Mouse (Mus musculus): Measurements from ENCODE around the gene Sidt2. TPM values are rescaled to one million over a fixed set of nuclear protein-coding genes. Genes with fewer than 3 reads are reported as not detected.

Sidt2 gene
- total RNA-seq, 2 experiments from 2014 or later, result 41.4 to 57.3 TPM

DNA sequence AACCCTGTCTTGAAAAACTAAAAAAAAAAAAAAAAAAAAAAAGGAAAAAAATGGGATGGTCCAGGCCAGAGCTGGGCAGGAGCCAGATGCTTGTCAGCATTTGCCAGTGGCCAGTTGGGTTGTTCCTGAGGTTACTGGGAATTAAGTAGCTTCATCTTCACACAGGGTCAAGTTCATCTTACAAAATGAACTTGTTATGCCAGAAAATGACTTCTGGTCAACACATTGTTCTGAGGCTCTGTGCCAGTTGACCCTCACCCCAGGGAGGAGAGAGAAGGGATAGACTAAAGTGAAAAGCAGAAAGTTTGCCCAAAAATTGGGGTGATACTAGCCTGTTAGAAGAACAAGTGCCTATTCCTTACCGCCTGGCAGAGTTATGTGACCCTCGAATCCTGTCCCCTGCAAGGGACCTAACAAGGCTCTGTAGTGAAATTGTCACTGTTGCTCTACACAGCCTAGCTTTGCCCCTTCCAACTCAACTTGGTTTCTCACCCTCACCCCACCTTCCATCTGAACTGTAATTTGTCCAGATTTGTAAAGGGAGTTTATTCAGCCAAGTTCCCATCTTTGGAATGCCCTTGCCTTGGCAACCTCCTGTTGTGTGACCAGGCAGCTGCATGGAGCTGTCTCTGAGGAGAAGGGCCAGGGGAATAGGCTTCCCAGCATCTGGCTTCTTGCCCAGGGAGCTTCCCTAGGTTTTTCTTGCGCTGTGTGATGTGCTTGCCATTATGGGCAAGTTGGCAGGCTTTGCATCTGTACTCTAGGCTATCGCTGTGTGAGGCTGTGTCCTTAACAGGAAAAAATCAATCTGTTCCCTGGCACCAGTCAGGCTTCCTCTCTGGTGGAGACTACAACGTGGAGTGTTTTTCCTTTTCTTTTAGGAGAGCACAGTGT, 37.8 kb downstream of the Sidt2 start:
- no peak for ATAC-seq (ENCODE audit: poor library complexity, severe bottlenecking)

DNA sequence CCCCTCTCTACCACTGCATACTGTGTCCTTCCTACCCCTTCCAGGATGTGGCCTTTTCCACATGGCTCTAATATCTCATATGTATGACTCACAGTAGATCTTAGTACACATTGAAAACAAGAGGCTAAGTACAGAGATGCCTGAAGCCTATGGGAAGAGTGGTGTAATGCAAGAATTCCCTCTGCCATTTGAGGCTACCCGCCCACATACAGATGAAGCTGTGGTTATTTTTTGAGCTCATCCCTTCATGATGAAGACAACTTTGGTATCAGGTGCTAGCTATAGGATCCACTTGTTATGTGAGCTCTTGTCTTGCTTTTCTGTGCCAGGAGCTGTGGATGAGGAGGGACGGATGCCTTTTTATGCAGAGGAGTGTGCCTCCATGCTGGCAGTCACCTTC, 39.4 kb downstream of the Sidt2 start:
- ATAC-seq (ENCODE audit: poor library complexity, severe bottlenecking), result no peak

DNA sequence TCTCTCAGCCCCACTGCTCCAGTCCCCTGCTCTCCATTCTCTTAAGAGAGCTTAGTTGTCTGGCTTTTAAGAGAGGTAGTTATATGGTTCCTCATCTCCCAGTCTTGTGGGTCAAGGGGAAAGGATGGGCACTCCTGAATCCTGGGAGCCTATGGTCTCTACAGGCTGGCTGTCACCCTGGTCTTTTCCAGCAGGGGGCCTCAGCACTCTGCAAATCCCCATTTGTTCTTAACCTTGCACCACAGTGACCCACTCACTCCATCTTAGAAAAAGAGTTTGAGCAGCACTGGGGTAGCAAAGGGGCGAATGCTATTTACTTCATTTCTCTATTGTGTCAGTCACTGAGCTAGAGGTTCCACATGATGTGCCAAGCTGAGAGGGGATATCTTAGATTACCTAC, 43.4 kb downstream of the Sidt2 start:
- peak; percentile 55 for ATAC-seq (ENCODE audit: poor library complexity, severe bottlenecking)

DNA sequence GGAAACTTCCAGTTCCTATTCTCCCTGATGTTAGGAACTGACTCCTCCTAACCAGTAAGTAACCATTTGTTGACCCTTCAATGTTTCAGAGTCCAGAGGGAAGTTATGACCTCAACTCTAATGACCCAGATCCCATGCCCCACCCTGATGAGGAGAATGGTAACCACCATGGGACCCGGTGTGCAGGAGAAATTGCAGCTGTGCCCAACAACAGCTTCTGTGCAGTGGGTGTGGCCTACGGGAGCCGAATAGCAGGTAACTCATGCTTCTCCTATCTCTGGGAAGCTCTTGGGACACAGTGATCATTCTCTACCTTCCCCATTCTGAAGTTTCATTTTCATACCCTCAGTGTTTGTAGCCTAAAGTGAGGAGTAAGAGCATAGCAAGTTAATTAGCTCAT, 44.1 kb downstream of the Sidt2 start:
- ATAC-seq (ENCODE audit: poor library complexity, severe bottlenecking), result no peak

DNA sequence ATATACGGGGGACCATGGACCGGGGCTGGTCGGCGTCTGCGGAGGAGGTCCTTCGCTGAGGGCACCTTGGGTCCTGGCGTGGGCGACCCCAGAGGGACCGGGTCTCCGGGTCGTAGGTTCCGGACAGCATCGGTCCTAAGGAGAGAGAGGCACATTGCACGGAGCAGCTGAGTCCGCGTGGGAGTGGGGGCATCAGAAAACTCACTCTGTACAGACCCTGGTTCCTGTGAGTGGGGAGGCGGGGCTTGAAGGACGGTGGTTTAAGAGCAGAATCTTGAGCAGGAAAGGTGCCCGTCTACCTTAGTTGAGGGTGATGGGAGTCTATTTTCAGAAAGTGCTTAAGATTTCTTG, 48.0 kb downstream of the Sidt2 start:
- ATAC-seq (ENCODE audit: poor library complexity, severe bottlenecking), result peak; percentile 25

DNA sequence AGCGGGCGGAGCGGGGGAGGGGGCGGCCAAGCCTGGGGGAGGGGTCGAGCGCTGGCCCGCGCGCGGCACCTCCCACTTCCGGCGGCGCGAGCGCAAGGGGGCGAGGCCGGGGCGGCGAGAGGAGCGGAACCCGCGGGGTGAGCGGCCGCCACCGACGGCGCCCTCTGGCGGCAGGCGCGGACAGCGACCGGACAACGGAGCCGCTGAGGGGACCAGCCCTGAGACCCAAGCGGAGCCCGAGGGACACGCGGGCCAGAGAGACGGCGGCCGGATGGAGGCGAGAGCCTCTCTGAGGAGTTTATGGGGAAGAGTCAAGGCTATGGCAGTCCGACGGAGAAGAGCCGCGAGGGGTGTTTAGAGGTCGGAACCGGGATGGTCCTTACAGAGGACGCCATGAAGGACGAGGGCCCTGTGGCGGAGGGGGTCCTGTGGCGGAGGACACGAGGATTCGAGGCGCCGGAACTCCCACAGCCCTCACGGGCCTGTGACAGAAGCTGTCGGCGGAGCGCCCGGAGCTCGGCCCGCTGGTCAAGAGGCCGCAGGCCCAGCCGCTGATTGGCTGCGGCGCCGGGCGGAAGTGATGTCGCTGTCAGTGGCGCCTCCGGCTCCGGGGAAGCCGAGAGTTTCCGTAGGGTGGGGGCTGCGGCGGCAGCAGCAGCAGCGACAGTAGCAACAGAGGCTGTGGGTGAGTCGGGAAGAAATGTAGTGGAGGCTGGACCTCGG, 48.5 kb downstream of the Sidt2 start, which contains the start of the genes Pcsk7 and Rnf214:
Gene Pcsk7, plus strand, starts transcription at position 143 of the 723 bp plus-strand sequence.
Gene Rnf214, minus strand, starts transcription at position 557 of the 723 bp plus-strand sequence.
- ATAC-seq (ENCODE audit: poor library complexity, severe bottlenecking), result peak; percentile 88

DNA sequence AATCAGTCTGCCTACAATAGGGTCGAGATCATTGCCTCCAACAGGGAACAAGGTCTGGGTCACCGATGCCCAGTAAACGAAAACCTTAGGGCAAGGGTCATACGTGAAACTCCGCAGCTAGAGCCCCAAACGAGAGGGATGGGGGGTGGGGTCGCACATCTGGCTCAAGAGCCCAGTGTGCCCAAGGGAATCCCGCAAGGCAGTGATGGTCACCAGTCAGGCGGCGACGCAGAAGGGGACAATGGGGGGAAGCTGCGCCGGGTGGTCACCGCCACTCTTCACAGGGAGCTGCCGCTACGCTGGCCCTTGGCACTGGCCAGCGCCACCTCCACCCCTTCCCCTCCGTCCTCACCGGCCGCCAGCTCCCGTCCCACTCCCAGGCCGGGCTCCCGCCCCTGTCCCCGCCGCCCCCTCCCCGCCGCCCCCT, 49.2 kb downstream of the Sidt2 start:
- no peak for ATAC-seq (ENCODE audit: poor library complexity, severe bottlenecking)

DNA sequence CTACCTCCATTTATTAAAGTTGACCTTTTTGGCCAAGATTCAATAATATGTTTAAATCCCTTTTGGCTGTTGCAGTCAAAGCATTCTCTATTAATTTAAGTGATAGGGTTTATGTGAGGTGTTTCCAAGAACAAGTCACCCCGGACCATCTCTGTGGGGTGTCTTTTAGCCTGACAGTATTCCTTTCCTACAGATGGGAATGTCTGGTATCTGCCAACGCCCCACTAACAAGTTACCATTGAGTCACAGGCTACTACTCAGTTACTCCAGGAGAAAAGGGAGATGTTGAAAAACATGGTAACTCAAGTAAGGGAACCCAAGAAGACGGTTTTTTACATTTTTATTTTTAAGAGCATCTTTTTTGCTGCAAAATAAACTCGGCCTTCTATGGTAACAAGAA, 49.9 kb downstream of the Sidt2 start:
- ATAC-seq (ENCODE audit: poor library complexity, severe bottlenecking), result no peak

DNA sequence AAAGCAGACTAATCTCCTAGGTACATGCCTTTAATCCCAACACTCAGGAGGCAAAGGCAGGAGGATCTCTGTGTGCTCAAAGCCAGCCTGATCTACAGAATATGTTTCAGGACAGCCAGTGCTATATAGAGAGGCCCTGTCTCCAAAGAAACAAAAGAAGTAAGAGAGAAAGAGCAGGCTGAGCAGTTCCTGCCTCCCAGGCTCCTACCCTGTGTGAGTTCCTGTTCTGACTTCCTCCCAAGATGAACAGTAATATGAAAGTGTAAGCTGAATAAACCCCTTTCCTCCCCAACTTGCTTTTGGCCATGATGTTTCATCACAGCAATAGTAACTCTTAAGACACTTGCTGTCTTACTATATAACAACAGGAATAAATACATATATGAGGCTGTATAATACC, 61.4 kb downstream of the Sidt2 start:
- peak; percentile 54; the same call in 1 of the 2 replicates for ATAC-seq (ENCODE audit: poor library complexity, severe bottlenecking)

Other genes with a start within 250 kb of the Sidt2 start
- 11.1 and 11.9 TPM in 2 replicates for gene Cep164, start 126.6 kb downstream of the Sidt2 start, total RNA-seq (2015)
- 9.8 and 16.3 TPM in 2 replicates for gene Cep164, start 126.6 kb downstream of the Sidt2 start, total RNA-seq (2017)
- 2.9 and 3.5 TPM in 2 replicates for gene Bace1, start 116.7 kb downstream of the Sidt2 start, total RNA-seq (2015)
- gene Bace1, start 116.7 kb downstream of the Sidt2 start, total RNA-seq (2017), result 4.1 and 7.2 TPM in 2 replicates
- 12.1 and 15.4 TPM in 2 replicates for gene Pcsk7, start 48.8 kb downstream of the Sidt2 start, total RNA-seq (2015)
- 22.5 and 34.8 TPM in 2 replicates for gene Pcsk7, start 48.8 kb downstream of the Sidt2 start, total RNA-seq (2017)
- 19.6 and 23.3 TPM in 2 replicates for gene Rnf214, start 48.3 kb downstream of the Sidt2 start, total RNA-seq (2015)
- gene Rnf214, start 48.3 kb downstream of the Sidt2 start, total RNA-seq (2017), result 32.5 and 34.0 TPM in 2 replicates
- gene Tagln, start 19.2 kb downstream of the Sidt2 start, total RNA-seq (2015), result 0.13 and 0.32 TPM in 2 replicates
- 0.40 TPM in 1 of 2 replicates, not detected in the other for gene Tagln, start 19.2 kb downstream of the Sidt2 start, total RNA-seq (2017)
- 28.6 and 44.4 TPM in 2 replicates for gene Pafah1b2, start 57.4 kb upstream of the Sidt2 start, total RNA-seq (2015)
- gene Pafah1b2, start 57.4 kb upstream of the Sidt2 start, total RNA-seq (2017), result 53.0 and 73.9 TPM in 2 replicates
- 32.9 and 34.5 TPM in 2 replicates for gene Sik3, start 57.6 kb upstream of the Sidt2 start, total RNA-seq (2015)
- 17.5 and 24.0 TPM in 2 replicates for gene Sik3, start 57.6 kb upstream of the Sidt2 start, total RNA-seq (2017)

All from megakaryocyte, adult 5-6 weeks (primary cell).